Comparison of ENCODE assay signal across 8 mouse cellular contexts in the genomic region with DNA sequence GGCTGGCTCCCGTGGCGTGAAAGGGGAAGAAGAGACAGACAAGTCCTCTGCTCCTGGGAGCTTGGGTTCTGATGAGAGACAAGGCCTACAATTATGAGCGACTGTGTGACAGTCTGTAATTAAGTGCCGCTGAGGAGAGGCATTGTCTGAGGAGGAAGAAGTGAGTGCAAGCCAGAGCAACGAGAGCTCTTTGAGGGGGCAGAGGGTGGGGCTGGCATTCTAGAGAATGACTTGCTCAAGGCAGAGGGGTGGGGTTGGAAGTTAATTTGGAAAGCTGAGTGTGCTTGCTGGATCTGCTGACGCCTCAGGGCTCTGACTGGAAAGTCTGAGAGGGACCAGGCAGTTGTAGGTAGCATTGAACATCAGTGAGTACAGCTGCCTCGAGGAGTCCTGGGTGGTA. TPM values are rescaled to one million over a fixed set of nuclear protein-coding genes. Genes with fewer than 3 reads are reported as not detected.
DNase-seq lines count a peak whose midpoint lies in the region; ATAC-seq lines count a peak whose summit lies in the region.

No protein-coding gene starts in this region.

- peak overlapping the region; percentile 61 for H3K9ac ChIP-seq in heart, embryonic 13.5 days
- no peak overlapping the region for H3K9ac ChIP-seq in intestine, embryonic 14.5 days (ENCODE audit: low read length)
- peak overlapping the region; percentile 51 for H3K9ac ChIP-seq in neural tube, embryonic 13.5 days

- peak overlapping the region; percentile 48 for H3K27ac ChIP-seq in heart, embryonic 13.5 days (replicated peaks)
- H3K27ac ChIP-seq in intestine, embryonic 14.5 days (ENCODE audit: low read depth) = peak overlapping the region; percentile 34; the same call in 1 of the 2 replicates
- H3K27ac ChIP-seq in neural tube, embryonic 13.5 days (replicated peaks) = peak overlapping the region; percentile 74

- no peak for ATAC-seq in heart, embryonic 13.5 days (ENCODE audit: extremely low read depth, insufficient number of reproducible peaks, low FRiP score, low TSS enrichment)
- no peak; the same call in 1 of the 2 replicates for ATAC-seq in intestine, embryonic 14.5 days (replicated peaks; ENCODE audit: low FRiP score, low TSS enrichment, low read depth)
- no peak for ATAC-seq in neural tube, embryonic 13.5 days (ENCODE audit: low read depth)

- no peak overlapping the region for H3K4me3 ChIP-seq in heart, embryonic 13.5 days
- H3K4me3 ChIP-seq in intestine, embryonic 14.5 days (ENCODE audit: low read depth, low read length) = no peak overlapping the region
- H3K4me3 ChIP-seq in neural tube, embryonic 13.5 days = peak overlapping the region; percentile 14; the same call in 1 of the 2 replicates

- H3K9me3 ChIP-seq in heart, embryonic 13.5 days = no peaks in the 10 kb centered on the region
- no peaks in the 10 kb centered on the region for H3K9me3 ChIP-seq in intestine, embryonic 14.5 days (ENCODE audit: control insufficient read depth, low read length)
- no peaks in the 10 kb centered on the region for H3K9me3 ChIP-seq in neural tube, embryonic 13.5 days

- H3K4me2 ChIP-seq in heart, embryonic 13.5 days = peak overlapping the region; percentile 29
- H3K4me2 ChIP-seq in intestine, embryonic 14.5 days (ENCODE audit: low read length) = 0 out of 2 replicates have a peak overlapping the region, but pooled peaks have one; percentile 8
- H3K4me2 ChIP-seq in neural tube, embryonic 13.5 days = peak overlapping the region; percentile 87

- WGBS in heart, embryonic 13.5 days = 26% methylated on average over 7 of the region's 7 CpGs
- WGBS in intestine, embryonic 14.5 days = 39% methylated on average over 7 of the region's 7 CpGs
- 10% methylated on average over 7 of the region's 7 CpGs for WGBS in neural tube, embryonic 13.5 days

- no peaks in the 10 kb centered on the region for H3K36me3 ChIP-seq in heart, embryonic 13.5 days
- H3K36me3 ChIP-seq in intestine, embryonic 14.5 days (ENCODE audit: control insufficient read depth, insufficient read depth, low read length) = no peaks in the 10 kb centered on the region
- H3K36me3 ChIP-seq in neural tube, embryonic 13.5 days = no peaks in the 10 kb centered on the region

- no peaks in the 10 kb centered on the region for H3K27me3 ChIP-seq in heart, embryonic 13.5 days (replicated peaks)
- no peaks in the 10 kb centered on the region for H3K27me3 ChIP-seq in intestine, embryonic 14.5 days (replicated peaks; ENCODE audit: control insufficient read depth, insufficient read depth, low read length)
- H3K27me3 ChIP-seq in neural tube, embryonic 13.5 days = no peaks in the 10 kb centered on the region

- peaks cover 91% of the 10 kb centered on the region for H3K4me1 ChIP-seq in heart, embryonic 13.5 days
- H3K4me1 ChIP-seq in intestine, embryonic 14.5 days (replicated peaks; ENCODE audit: control insufficient read depth, insufficient read depth, low read length) = peaks cover 61% of the 10 kb centered on the region
- peaks cover 72% of the 10 kb centered on the region for H3K4me1 ChIP-seq in neural tube, embryonic 13.5 days (replicated peaks)

- DNase-seq in heart, adult 8-10 months (ENCODE audit: low spot score) = no peak
- peak; percentile 30 for DNase-seq in embryo, embryonic 10.5 days (ENCODE audit: low spot score)
- DNase-seq in intestine, embryonic 14.5 days (ENCODE audit: low spot score) = no peak
- no peak for DNase-seq in cerebellum, postnatal 10 days
- no peak for DNase-seq in spleen, adult 12 weeks (ENCODE audit: low spot score)
- no peak for DNase-seq in B cell, adult 2 months

RNA-seq across cellular contexts. Expression of gene Myl9, which starts 48.9 kb away (rescaled TPM):
- 1,696 and 1,855 TPM in 2 replicates for polyA plus RNA-seq in heart, embryonic 13.5 days (2015; fragmentation: Nextera tagmentation; extraction: Ambion mirVana)
- total RNA-seq in heart, adult 8-10 months (2022) = 10 to 100 TPM; 40.0 to 70.3 (median 65.6) TPM
- polyA plus RNA-seq in intestine, embryonic 14.5 days (2014; fragmentation: Nextera tagmentation; extraction: Ambion mirVana) = 1,449 and 1,579 TPM in 2 replicates
- 55.2 and 56.0 TPM in 2 replicates for polyA plus RNA-seq in neural tube, embryonic 13.5 days (2015; fragmentation: Nextera tagmentation; extraction: Ambion mirVana)

Comparison
In these comparisons a context has a peak if more than half of its experiments do, and no peak if none do; other contexts are left out.
1. H3K4me2 ChIP-seq: peak in every context shown above with its lines; median percentile 87 in neural tube, embryonic 13.5 days; 29 in heart, embryonic 13.5 days; 8 in intestine, embryonic 14.5 days.
2. RNA of gene Myl9, which starts 48.9 kb away (polyA plus RNA-seq): 1,696 to 1,855 TPM in heart, embryonic 13.5 days and 1,449 to 1,579 TPM in intestine, embryonic 14.5 days; 55.2 to 56.0 TPM in neural tube, embryonic 13.5 days; every median in the first group is over 10 times any median in the second.
3. Peak in every context shown above with its lines, with median percentiles within 50 percentile points of each other: H3K27ac ChIP-seq.